Mouse (Mus musculus) left cerebral cortex, adult 2 months (tissue): ENCODE measurements around the gene Timm22. TPM values are rescaled to one million over a fixed set of nuclear protein-coding genes. Genes with fewer than 3 reads are reported as not detected.

Experiments used
- DNase-seq, 2 experiments: peaks; one replicate each; pipeline ENCODE4 v3.0.0; 2021 to 2022; ENCODE audit warnings: low spot score in 2 of 2, mixed read lengths in 1 of 2; ENCODE audit errors: extremely low spot score in 1 of 2
- H3K27ac ChIP-seq: fragments of 200-600 bp; 2 replicates; pipeline ENCODE4 v1.8.1; 2022
- H3K4me3 ChIP-seq: fragments of 200-600 bp; 2 replicates; pipeline ENCODE4 v1.8.1; 2022
- CTCF ChIP-seq: fragments of 200-600 bp; IDR thresholded peaks from 2 replicates; pipeline ENCODE4 v1.8.1; 2022; ENCODE audit warnings: antibody characterized with exemption, mild to moderate bottlenecking, moderate library complexity
- intact Hi-C: fragments of 180-260 bp; cut with DNase I; formaldehyde crosslinking; loops from one replicate; pipeline ENCODE4 v1.15.1; 2025
- long read RNA-seq, 2 experiments: library from polyadenylated mRNA; stranded (forward); transcript quantifications; one replicate each; pipeline ENCODE4 v2.0.0; 2021; ENCODE audit warnings: borderline mapping rate in 2 of 2
- total RNA-seq, 2 experiments: library from RNA; stranded (reverse); gene quantifications; 2 replicates each; pipeline ENCODE4 v1.2.3; 2021

Gene Timm22
- total RNA-seq = 10 to 100 TPM; 30.3 to 38.8 TPM
- long read RNA-seq, experiment 1, transcript Timm22-201 (4 exons, 2,817 nt) = major isoform, 23 of 29 reads
- long read RNA-seq, experiment 1, partial matches to known transcripts = 1 of 29 reads
- long read RNA-seq, experiment 1, other reads (novel, unspliced or antisense) = 3 of 29 reads
- long read RNA-seq, experiment 2, transcript Timm22-201 (4 exons, 2,817 nt) = major isoform, 13 of 26 reads
- long read RNA-seq, experiment 2, partial matches to known transcripts = 1 of 26 reads
- long read RNA-seq, experiment 2, other reads (novel, unspliced or antisense) = 8 of 26 reads

DNA sequence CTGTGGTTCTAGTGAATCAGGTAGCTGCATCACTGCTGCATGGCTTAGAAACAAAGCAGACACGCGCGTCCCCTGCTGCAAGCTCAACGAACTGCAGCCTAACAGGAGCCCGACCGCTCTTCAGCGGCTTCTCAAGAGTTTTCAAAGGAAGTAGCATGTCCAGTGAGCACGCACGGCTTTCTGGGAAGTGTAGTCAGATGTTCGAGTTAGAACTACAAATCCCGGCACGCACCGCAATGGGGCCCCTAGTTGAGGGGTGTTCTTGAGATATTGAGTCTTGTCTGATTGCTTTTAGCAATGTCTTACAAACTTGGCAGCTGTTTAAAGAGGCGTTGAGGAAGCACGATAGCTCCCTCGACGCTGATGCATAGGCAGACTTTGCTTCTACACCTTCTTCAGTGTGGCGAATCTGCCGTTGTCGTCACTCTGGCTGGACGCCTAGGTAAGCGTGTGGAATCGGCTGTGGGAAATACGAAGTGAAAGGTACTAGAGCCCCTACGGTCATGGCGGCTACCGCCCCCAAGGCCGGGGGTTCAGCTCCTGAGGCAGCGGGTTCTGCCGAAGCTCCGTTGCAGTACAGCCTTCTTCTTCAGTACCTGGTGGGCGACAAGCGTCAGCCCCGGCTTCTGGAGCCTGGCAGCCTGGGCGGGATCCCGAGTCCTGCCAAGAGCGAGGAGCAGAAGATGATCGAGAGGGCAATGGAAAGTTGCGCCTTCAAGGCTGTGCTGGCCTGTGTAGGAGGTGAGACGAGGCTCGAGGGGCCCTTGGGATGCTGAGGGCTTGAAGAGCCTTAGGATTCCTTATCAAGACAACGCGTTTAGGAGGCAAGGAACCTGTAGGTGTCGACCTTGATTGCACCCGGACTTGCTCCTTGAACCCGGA is at the start of gene Timm22:
TSS of gene Timm22 (plus strand) at position 251 of the 882 bp plus-strand sequence.
- no peak; the same call in none of the 2 replicates for TF ChIP-seq CTCF
- peak; percentile 97 to 98 for DNase-seq
- H3K27ac ChIP-seq = peak within 1 kb of the TSS; percentile 94
- peak within 1 kb of the TSS; percentile 87 for H3K4me3 ChIP-seq
- intact Hi-C loops = loop anchor here (1.0 kb wide), 1 partner anchor 154 kb away; no protein-coding TSS in a partner anchor

DNA sequence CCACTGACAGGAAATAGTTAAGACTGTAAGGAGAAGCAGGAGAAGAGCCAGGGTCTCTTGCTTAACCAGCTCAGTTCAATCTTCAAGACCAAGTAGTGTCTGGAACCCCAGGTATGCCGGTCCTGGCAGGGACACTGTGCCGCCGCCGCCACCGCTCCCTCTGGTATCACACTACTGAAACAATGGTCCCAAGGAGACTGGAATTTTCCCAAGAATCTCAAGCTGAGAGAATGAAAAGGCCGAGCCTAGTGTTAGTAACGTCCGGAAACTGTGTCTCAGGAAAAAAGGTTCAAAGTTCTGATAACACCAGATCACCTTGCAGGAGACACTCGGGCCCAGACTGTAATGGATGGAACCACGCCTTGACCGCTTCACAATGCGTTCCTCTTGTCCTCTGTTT is 49.3 kb upstream of the Timm22 start:
- intact Hi-C loops = no loop called here
- Histone ChIP-seq H3K27ac (no peak overlapping the region), H3K4me3 (no peak overlapping the region)
- no peak for TF ChIP-seq CTCF
- DNase-seq = no peak

DNA sequence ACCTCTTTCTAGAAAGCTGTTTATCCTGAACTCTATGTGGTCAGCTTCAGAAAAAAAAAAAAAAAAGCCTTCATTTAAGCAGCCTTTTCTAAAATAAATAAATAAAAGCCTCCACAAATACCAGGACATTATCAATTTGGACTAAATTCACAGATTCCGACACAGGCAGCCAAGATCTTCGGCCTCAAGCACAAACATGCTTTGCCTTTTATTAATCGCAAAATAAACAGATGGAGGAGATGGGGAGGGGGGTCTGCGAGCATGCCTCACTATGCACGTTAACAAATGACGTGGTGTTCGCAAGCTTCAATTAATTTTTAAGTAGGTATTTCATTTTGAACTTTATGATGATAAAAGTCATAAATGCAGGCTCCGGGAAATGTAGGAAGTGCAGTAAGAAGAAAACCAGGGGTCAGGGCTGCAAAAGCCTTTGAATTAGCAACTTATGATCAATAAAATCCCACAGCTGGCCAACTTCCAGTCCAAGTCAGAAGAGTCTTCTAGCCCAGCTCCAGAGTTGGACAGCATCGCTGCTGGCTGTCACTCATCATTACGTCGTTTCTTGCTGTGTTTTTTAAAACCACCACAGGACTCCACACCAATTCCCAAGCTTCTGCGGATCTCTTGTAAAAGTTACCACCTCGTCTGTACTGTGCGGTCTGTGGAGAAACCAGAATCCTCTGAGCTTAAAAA is 48.0 kb upstream of the Timm22 start:
- intact Hi-C loops = no loop called here
- no peak overlapping the region for H3K4me3 ChIP-seq
- no peak for DNase-seq
- no peak overlapping the region for H3K27ac ChIP-seq
- TF ChIP-seq CTCF = no peak

DNA sequence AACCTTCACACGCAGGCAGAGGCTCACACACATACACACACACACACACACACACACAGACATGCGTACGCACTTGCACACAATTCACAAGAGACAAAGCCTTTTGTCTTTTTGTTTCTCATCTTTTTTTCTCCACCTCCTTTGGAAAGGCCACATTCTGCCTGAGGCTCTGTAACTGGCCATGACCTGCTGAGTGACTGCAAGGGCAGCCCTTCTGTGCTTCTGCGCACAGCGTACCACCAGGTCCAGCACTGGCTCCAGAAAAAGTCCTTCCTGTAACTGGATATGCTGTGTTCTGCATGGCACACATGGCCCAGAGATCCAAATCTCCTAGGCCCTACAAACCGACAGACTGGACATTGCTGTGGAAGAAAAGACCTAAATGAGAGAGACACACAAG is 46.5 kb upstream of the Timm22 start:
- Histone ChIP-seq H3K27ac (no peak overlapping the region), H3K4me3 (no peak overlapping the region)
- intact Hi-C loops = no loop called here
- no peak for TF ChIP-seq CTCF
- no peak for DNase-seq

DNA sequence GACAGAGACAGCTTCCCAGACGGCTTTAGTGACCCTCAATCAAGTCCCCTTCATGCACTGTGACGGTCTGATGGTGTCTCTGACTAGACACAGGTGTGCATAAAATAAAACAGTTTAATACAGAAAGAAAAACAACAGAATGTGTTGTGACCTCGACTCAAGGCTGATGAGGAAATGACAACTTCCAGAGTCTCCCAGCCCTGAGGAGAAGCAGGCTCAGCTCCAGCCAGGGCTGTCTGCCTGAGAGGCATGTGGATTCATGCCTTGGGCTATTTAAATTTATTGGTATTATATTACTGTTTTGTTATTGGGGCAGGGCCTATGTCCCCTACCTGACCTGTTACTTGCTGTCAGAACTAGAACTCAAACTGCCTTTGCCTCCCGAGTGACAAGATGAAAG is 45.3 kb upstream of the Timm22 start:
- H3K4me3 ChIP-seq = no peak overlapping the region
- intact Hi-C loops = no loop called here
- DNase-seq = no peak
- no peak for TF ChIP-seq CTCF
- no peak overlapping the region for H3K27ac ChIP-seq

DNA sequence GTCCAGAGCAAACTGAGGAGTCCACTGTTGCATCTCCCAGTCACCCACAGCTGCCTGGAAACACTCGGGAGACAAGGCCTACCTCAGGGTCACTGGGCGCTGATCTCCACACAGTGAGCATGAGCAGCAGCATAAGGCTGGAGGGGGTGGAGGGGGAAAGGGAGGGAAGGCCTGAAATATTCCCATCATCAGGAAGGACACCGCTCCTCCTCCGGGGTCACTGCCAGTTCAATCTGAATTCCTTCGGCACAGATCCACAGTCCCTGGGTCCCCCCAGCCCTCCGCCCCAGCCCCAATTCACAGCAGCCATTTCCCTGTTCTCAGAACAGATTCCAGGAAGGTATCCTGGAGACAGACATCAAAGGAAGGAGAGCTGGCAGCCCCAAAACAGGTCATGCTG is 43.6 kb upstream of the Timm22 start:
- no peak for DNase-seq
- no peak for TF ChIP-seq CTCF
- no peak overlapping the region for H3K27ac ChIP-seq
- intact Hi-C loops = no loop called here
- H3K4me3 ChIP-seq = no peak overlapping the region

DNA sequence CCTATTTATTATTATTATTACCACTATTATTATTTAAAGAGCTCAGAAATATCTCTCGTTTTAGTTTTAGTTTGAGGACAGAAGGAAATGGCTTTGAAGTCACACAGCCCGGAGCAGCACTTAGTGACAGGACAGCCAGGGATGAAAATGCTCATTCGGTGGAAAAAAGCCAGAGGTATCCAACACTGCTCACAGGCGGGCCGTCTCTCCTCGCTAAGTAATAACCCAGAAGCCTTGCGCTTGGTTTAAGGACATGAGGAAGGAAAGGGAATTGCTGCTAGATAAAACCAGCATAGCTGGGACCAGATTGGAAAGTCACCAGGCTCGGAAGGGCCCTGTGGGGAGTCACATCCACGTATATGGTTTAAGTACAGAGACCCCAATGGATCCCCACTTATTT is 43.1 kb upstream of the Timm22 start:
- Histone ChIP-seq H3K27ac (no peak overlapping the region), H3K4me3 (no peak overlapping the region)
- no peak for DNase-seq
- TF ChIP-seq CTCF = no peak
- intact Hi-C loops = no loop called here

DNA sequence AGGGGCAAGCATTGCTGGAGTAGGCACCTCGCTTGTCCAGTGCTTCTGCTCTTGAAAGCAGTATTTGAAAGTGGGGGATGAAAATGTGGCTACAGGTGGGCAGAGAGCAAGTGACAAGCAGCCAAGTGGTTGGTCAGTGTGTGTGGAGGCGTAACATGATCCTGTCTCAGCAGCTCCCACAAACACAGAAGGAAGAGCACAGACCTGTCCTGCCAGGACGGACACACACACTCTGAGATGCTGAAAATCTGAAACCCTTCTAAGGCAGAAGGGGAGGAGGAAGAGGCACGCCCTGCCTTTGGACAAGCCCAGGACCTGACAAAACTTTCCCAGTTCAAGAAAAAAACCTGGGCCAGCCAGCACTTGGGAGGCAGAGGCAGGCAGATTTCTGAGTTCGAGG is 42.7 kb upstream of the Timm22 start:
- intact Hi-C loops = no loop called here
- no peak overlapping the region for H3K27ac ChIP-seq

DNA sequence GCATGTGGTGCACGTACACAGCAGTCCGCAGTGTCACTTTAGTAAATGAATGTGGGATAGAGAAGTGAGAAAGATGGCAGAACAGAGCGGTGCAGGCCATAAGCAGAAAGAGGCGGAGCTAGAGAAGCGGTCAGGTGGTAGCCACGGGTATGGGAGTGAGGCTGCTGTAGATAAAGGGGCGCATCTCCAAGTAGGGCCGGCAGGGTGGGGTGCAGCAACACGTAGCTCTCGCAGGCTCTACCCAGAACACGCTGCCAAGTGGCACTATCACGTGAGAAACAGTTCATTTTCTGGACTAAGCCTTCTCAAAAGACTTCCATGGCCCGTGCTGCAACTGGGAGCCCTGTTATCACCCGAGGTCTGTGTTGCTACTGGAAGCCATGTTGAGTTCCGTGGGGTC is 40.0 kb upstream of the Timm22 start:
- intact Hi-C loops = no loop called here
- no peak for DNase-seq
- Histone ChIP-seq H3K27ac (no peak overlapping the region), H3K4me3 (no peak overlapping the region)
- TF ChIP-seq CTCF = no peak

More for the DNA sequence above, 42.7 kb upstream of the Timm22 start:
- TF ChIP-seq CTCF = no peak
- no peak overlapping the region for H3K4me3 ChIP-seq
- no peak for DNase-seq

DNA sequence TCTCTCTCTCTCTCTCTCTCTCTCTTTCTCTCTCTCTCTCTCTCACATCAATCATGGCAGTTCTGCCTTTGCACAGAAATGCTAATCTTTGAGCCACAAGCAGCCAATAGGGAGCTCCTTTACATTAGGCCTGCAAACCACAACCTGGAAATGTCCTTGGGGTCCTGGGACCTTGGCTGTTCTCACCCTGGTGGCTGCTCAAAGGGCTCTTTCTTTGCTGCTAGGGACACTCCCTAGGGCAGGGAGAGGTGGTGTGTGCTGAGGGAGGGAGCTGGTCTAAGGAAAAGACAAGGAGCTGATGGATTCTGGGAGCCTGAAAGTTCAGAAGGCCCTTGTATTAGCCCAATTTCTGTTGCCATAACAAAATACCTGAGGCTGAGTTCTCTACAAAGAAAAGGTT is 36.3 kb upstream of the Timm22 start:
- no peak overlapping the region for H3K4me3 ChIP-seq
- no peak overlapping the region for H3K27ac ChIP-seq
- intact Hi-C loops = no loop called here
- no peak for TF ChIP-seq CTCF
- DNase-seq = no peak

DNA sequence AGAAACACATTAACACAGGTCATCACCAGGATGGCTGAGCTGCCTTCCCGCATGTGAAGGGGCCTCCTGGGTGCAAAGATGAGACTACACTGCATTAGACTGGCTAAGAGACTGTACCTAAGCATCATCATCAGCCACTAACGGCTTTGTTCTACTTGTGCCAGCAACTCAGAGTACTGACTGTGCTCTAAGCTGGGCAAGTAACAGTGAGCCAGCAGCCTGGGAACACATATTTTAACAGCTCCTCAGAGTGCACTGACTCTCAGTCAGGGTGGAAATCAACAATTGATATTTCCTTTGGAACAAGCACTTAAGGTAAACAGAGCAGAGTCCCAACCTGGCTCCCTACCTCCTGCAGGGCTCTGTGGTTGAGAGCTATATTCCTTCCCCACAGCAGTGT is 34.6 kb upstream of the Timm22 start:
- TF ChIP-seq CTCF = no peak
- no peak for DNase-seq
- Histone ChIP-seq H3K4me3 (no peak overlapping the region), H3K27ac (no peak overlapping the region)
- intact Hi-C loops = no loop called here

DNA sequence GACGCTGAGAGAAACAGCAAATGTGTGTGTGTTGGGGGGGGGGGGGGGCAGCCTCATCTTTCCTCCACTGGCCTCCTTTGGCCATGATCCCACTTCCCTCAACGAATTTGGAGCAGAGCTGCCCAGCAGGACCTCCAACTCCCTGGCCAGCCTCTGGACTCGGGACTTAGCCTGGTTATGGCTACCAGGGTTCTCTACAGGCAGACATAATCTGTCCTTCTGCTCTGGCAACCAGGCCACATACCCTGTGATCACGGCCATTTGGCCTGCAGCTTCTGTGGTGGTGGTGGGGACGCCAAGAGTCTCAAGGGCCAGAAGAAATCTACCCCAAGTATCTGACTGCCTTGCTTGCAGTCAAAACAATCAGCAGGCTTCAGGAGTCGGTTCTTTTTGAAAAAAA is 34.2 kb upstream of the Timm22 start:
- TF ChIP-seq CTCF = no peak
- intact Hi-C loops = no loop called here
- no peak overlapping the region for H3K27ac ChIP-seq

More for the DNA sequence above, 34.2 kb upstream of the Timm22 start:
- no peak overlapping the region for H3K4me3 ChIP-seq
- DNase-seq = no peak
